Mouse (Mus musculus): ENCODE results near the gene Olfr619.

DNA sequence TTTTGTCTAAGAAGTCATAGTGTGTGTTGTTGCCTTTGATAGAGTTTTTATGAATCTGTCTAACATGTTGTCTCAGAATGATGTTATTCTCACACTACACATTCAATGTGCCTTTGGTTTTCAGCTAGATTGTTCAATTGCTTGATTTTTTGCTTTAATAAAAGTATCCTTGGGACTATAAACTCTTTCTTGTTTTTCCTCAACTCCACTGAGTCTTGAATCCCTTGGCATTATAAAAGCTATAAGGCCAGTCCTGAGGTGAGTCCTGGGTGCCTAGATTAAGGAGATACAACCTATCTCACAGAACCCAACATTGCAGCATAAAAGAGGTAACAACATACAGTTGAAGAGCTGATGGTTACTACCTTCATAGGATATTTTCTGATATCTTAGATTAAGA is at the start of gene Olfr619:
- no peak for TF ChIP-seq EP300 (IDR thresholded peaks at IDR 0.05; ENCODE audit: low read depth in 1 of 2, low read length in 2 of 2)
- no peak for TF ChIP-seq CHD1 (IDR thresholded peaks at IDR 0.05; ENCODE audit: low read depth, low read length)
- no peak for TF ChIP-seq UBTF (IDR thresholded peaks at IDR 0.05; ENCODE audit: borderline replicate concordance, insufficient read depth, low read depth, low read length)

All from MEL (cell line).